Mouse (Mus musculus) brain, adult 2 months (tissue): ENCODE results near the gene Ppp1cb.
A peak's percentile ranks its signal among the peaks of the same experiment; 100 is the strongest.

Source experiments
- DNase-seq: peaks from one replicate; pipeline ENCODE4 v3.0.0; 2011; ENCODE audit warnings: low read depth, low spot score

Gene Ppp1cb

GRCm38 (mm10) chr5:32443906-32444305 lies 14.7 kb upstream of the Ppp1cb start:
- DNase-seq: no peak

GRCm38 (mm10) chr5:32445287-32445921 lies 13.2 kb upstream of the Ppp1cb start:
- DNase-seq: peak; percentile 33

- peak; percentile 90 for DNase-seq
Observed at GRCm38 (mm10) chr5:32446394-32446793, 12.2 kb upstream of the Ppp1cb start.

GRCm38 (mm10) chr5:32446810-32447209 lies 11.8 kb upstream of the Ppp1cb start:
- DNase-seq: no peak

GRCm38 (mm10) chr5:32459251-32459881 lies 723 bp downstream of the Ppp1cb start:
- DNase-seq: no peak

GRCm38 (mm10) chr5:32459882-32460751 lies 1.5 kb downstream of the Ppp1cb start:
- DNase-seq: peak; percentile 42

- DNase-seq: no peak
Observed at GRCm38 (mm10) chr5:32460973-32461372, 2.3 kb downstream of the Ppp1cb start.

- no peak for DNase-seq
Observed at GRCm38 (mm10) chr5:32472332-32473028, 13.8 kb downstream of the Ppp1cb start.

GRCm38 (mm10) chr5:32473029-32473352 lies 14.3 kb downstream of the Ppp1cb start:
- DNase-seq: no peak

GRCm38 (mm10) chr5:32476501-32476900 lies 17.9 kb downstream of the Ppp1cb start:
- no peak for DNase-seq

GRCm38 (mm10) chr5:32478972-32479371 lies 20.3 kb downstream of the Ppp1cb start:
- no peak for DNase-seq

GRCm38 (mm10) chr5:32485430-32485829 lies 26.8 kb downstream of the Ppp1cb start:
- no peak for DNase-seq

GRCm38 (mm10) chr5:32488044-32488443 lies 29.4 kb downstream of the Ppp1cb start:
- DNase-seq: no peak

- peak; percentile 86 for DNase-seq
Observed at GRCm38 (mm10) chr5:32494084-32494700, 35.5 kb downstream of the Ppp1cb start.

GRCm38 (mm10) chr5:32508766-32509165 lies 50.1 kb downstream of the Ppp1cb start:
- no peak for DNase-seq

GRCm38 (mm10) chr5:32520381-32520780 lies 61.7 kb downstream of the Ppp1cb start:
- DNase-seq: peak; percentile 47

GRCm38 (mm10) chr5:32549449-32549848 lies 90.8 kb downstream of the Ppp1cb start:
- DNase-seq: no peak

- no peak for DNase-seq
Observed at GRCm38 (mm10) chr5:32564697-32565096, 106.1 kb downstream of the Ppp1cb start.
